Mouse (Mus musculus) kidney, adult 11 months (tissue): ENCODE measurements around the gene Snx18.

Experiments used
- DNase-seq: peaks from one replicate; pipeline ENCODE4 v3.0.0; 2022

The Snx18 gene

DNA sequence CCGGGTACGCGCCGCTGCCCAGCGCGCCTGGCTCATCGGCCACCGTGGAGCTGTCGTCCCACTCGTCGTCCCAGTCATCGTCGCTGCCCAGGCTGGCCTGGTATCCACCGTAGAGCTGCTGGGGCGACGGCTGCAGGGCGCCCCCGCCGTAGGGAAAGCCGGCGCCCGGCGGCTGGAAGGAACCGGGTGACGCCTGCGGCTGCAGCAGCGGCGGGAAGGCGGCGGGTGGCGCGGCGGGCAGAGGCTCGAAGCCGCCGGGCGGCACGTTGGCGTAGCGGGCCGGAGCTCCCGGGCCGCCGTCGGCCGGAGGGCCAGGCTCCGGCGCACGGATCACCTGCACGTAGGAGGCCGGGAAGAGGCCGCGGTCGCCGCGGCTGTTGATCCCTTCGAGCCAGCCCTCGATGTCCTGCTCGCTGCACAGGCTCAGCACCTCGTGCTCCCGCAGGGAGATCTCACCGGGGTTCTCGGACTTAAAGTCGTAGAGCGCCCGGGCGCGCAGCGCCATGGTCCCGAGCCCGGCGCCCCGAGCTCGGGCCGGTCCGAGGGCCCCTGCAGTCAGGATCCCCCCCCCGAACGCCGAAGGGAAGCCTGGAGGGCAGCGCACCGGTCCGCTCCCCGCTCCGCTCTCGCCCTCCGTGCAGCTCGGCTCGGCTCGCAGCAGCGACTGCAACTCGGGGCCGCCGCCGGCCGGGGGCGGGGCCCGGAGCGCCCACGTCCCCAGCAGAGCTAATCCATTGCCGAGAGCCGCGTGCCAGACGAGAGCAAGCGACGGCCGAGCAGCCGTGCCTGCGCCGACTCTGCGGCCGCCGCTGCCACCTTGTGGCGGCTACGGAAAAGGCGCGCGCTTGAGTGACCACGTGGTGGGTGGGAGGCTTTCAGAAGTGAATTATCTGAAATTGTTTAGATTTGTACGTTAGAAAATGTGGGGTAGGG, at the start of gene Snx18:
TSS of gene Snx18 (minus strand) at position 674 of the 933 bp plus-strand sequence.
- peak; percentile 88 for DNase-seq

DNA sequence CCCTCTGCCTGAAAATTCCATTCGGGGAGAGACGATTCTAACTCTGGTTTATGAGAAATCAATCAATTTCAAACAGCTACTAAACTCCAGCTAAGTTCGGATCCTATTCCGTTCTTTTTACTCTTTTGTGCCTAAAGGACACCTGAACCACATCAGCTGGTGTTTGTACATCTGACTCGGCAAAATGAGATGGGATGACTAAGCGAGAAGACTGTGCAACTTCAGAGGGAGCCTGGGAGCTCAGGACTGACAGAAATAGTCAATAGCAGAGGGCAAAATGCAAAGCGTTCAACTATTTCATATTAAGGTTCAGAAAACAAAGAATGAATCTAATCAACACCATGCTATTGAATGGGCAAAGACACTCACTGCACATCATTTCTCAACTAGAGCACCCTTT, 45.5 kb upstream of the Snx18 start:
- DNase-seq: no peak

DNA sequence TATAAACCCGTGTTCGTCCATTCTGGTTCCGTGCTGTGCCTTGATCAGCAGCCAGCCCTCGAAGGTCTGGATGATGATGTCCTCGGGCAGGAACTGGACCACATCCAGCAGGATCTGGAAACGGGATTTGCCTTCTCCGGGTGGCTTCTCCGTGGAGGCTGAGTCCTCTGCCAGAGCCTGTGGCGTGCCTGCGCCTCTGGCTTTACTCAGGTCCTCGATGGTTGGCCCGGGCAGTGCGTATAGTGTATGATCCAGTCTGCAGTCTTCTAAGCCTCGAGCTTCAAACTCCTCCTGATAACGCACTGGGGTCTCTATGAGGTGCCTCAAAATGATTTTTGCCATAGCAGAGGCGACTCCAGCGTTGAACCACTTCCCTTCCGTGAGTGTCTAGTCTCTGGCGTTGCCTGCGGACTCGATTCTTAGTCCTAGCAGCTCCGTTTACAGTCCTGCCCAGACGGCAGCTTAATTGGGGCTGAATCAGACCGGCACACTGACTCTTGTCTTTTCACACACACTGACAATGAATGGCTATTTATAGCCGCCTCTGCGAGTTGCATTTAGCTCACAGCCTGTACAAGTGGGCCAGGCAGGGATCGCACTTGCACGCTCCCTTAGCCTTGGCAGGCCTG, 44.9 kb upstream of the Snx18 start, which contains the start of gene Hspb3:
TSS of gene Hspb3 (minus strand) at position 526 of the 629 bp plus-strand sequence.
- no peak for DNase-seq

DNA sequence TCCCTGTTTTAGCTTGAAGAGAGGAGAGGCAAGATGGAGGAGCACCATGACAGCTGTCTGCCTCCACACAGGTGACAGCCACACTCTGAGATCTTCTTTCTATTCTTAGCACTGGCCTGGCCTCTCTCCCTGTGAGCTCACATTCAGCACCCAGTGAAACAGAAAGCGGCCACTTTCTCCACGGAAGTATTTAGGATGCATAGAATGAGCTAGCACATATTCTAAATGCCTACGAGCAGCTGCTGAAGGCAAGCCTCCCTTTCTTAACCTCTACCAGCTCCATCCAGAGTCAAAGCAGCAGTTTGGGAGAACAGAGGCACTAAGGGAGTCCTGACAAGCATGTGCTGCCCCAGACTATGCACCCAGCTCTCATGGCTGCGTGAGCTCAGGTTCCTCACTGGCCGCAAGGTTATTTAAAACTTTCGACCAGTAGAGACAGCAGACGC, 43.5 kb upstream of the Snx18 start:
- DNase-seq: no peak

DNA sequence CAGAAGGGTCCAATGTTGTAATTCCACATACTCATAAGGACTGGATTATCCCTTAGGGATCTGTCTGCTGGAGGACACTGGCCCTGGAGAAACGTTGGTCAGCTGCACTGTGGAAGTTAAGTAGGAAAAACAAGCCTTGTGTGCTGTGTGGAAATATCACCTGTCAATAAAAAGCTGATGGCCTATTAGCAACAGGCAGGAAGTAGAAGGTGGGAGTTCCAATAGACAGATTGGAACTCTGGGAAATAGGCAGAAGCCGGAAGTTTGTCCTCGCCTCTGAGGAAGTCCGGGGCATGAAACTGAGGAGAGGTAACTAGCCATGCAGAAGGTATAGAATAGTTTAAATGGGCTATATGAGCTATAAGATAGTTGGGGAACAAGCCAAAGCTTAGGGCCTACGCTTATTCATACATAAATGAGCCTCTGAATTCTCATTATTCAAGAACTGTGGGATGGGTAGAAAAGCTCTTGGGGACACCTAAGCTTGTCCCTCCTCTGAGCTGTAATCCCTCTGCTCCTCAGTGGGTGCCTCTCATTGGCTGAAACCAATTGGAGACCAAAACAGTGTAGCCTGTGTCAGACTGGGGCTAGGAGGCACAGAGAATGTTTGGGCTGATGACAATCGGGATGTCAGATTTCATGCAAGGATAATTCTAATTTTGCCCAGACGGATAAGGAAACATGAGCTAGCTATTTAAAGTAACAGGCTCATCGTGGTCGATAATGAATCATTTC, 42.4 kb upstream of the Snx18 start:
- DNase-seq: no peak

DNA sequence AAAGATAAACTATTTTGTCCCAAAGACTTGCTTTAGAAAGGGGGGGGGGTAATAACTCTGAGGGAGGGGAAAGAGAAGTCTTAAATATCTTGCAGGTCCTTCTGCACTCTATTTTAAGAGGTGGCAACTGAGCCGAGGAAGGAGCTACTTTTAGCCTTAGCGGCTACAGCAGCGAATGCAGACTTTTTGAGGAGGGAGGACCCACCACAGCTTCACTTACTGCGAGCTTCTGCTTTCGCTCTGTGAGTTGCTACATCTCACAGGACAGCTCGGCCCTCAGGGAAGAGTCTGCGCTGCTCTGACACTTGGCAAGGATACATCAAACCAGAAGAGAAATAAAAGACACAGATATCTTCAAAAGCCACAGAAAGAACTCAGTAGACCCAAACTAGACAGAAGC, 38.8 kb upstream of the Snx18 start:
- no peak for DNase-seq

DNA sequence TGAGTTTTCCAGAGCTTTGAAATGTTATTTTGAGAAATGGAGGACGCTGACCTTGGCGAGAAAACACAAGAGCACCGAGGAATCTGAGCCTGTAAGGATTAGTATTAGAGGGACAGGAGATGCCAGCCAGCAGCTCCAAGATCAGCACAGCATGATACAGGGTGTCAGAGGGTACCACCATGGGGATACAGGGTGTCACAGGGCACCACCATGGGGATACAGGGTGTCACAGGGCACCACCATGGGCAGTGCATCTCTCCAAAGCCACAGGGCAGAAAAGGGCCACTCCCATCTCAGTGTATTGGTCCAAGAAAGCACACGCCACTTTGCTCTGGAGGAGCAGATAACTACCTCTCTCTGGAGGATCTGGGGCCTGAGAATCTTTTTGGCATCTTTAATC, 38.3 kb upstream of the Snx18 start:
- no peak for DNase-seq

DNA sequence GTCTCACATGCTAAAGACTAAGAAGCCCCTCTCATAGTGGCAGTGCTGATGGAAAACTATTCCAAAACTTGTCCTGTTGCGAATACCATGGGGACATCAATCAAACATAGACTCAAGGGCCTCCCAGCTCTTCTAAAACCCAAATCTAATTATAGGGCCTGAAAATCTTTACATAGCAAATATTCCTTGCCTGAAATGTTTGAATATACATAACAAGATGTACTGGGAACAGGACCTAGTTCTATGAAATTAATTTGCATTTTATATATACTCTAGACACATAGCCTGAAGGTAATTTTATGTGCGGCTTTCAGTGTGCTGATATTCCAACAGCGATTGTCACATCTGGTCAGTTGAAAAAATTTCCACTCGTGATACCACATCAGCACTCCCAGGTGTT, 37.1 kb upstream of the Snx18 start:
- no peak for DNase-seq

DNA sequence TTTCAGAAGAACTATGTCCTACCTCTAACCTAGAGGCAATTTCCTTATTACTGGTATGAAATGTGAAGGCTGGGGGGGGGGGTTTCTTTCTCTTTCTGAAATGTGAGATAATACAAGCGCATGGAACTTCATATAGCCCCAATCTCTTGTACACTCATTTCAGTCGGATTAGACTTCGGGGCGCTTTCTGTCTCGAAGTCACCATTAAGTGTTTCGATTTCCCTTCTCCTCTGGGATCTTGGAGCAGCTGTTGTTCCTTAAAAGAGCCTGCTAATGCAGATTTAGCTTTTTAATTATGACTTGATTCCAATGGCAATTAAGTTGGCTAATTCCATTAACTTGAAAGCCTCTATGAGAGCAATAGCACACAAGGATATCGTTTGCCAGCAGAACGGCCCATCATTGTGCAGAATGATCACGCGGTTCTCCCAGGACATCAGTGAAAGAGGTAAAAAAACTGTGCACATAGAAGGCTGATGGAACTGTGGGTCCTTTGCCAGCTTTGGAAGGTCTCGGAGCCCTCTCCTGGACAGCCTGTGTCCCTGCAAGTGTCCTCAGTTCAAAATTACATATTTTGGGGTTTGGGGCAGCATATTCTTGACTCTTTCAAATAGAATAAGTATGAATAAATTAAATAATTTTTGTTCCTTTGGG, 22.7 kb upstream of the Snx18 start:
- DNase-seq: no peak

DNA sequence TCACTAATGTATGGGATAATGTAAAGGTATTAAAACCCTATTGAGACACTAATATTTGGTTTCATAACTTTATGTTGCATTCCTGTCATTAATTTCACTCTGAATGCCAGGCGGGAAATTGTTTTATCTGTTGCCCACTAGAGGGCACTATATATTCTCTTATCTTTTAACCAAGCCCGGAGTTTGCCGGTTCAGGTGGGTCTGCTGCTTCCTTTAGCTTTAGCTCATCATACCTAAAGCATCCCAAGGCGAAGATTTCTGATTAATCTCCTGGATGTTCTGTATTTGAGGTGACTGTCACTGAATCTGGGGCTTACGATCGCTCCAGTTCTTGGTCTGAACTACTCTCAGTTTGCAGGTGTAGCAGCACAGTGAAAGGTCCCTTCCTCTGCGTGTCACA, 20.6 kb upstream of the Snx18 start:
- no peak for DNase-seq

DNA sequence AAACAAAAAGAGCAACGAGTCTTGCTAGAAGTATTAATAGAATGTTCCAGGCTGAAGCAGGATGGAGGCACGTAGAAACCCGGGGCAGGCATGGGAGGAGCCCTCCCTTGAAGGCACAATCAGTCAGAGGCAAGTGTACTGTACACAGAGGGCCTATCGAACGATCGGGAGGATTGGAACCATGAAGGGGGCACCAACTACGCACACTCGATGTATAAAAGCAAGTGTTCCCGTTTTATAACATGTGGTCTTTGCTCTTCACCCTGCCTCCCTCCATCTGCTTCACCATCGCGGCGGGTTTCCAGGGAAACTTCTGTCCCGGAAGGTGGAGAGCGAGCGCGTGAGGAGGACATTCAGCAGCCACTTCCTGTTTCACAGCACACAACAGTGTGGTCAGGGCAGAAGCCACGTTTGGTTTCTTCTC, 17.4 kb upstream of the Snx18 start:
- DNase-seq: no peak

DNA sequence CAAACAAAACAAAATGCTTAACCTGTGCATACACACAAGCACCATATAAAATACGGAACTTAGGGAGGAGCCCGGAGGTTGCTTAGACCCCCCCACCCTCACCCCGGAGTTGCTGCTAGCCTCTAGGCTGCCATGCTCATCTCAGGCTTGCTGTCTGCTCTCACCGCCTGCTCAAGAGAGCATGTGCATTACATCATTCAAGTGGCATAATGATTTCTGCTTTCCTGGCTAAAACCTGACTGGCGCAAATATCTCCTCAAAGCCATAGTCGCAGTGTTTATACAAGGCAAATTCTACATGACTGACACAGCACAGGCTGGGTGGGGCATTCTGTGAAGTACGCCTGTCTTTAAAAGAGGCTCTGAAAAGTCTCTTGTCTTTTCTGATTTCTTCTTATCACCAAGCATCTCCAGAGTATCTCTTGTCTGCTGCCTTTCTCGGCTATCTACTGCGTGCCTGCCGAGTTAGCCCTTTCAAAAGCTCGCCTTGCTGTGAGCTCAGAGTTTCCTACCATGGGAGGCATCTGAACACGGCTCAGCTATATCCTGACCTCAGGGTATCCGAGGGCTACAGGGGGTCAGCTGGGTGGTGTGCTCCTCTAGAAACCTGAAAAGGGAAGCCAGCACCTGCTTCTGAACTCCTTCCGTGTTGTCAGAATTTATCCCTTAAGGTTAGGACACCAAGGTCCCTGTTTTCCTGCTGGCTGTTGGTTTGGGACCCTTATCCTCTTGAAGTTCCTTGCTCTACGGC, 16.5 kb upstream of the Snx18 start:
- no peak for DNase-seq

DNA sequence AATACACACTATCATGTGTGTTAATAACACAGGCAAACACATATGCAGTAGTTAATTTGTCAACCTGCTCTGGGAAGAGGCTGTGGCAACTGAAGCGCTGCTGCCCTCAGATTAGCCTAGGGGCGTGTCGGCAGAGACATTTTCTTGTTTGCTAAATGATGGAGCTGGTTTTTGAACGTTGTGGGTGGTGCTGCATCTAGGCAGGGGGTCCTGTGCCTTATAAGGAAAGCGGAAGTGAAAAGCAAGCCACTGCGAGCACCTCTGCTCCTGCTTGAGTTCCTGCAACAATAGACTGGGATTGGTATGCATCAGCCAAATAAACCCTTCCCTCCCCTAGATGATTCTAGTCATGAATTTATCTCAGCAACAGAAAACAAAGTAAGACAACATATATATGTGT, 14.1 kb upstream of the Snx18 start:
- DNase-seq: no peak

DNA sequence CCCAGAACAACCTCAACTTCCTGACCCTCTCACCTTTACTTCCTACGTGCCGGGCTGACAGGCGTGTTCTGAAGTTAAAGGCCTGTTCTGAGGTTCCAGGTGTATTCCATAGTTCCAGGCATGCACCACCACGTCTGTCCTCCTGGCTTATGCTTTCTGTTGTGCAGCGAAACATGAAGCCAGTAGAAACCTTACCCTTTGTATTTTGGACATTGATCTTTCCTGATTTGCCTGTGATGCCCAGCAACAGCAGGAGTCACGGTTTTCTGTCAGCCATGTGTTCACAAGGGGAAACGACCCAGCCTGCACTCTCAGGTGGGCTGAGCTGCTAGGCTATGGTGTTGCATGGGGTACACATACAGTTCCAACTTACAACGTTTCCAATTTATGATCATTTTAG, 9.2 kb upstream of the Snx18 start:
- no peak for DNase-seq

DNA sequence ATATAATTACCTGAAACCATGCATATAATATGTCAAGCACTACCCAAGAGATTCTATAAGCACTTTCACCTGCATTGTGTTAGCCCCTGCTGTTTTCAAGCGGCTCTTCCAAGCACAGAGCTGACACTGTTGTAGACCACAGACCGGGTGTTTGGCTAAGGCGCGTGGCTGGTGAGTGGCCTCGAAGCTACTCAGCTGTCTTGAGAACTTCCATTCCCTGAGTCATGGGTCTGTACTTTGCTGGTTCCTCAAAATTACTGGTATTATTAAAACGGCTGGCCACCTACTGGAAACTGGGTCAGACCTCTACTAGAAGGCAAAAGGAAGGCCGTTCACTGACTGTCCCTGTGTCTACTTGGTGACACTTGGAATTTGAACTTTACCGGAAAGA, 4.5 kb upstream of the Snx18 start:
- no peak for DNase-seq

DNA sequence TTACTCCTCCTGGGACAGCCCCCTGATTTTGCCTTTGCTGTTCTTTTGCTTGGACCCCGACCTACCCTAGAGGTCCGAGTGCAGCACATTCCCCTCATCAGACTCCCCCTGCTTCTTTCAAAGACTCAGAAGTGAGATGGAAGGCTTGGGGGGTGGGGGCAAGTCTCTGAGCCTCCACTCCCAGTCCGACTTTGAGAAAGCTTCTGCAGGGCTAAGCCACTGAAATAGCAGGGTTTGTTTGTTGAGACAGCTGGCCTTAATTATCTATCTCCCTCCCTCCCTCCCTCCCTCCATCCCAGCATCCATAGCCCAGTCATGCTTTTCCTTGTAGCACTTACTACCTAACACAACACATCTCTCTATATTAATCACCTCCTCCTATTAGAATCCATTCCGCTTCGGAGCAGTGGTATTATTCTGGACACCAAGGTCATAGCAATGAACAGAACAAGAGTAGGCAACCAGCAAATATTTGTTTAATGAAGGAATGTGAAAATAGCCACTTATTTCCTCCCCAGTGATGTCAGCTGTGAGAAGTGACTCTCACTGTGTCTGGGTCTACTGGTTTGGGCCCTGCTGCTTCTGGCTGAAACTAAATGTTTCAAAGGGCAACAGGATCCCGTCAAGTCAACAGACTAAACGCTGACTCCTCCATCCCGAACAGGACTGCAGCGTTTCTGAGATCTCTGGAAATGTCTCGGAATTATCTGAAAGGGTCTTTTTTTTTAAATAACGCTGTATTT, 3.9 kb upstream of the Snx18 start:
- no peak for DNase-seq

DNA sequence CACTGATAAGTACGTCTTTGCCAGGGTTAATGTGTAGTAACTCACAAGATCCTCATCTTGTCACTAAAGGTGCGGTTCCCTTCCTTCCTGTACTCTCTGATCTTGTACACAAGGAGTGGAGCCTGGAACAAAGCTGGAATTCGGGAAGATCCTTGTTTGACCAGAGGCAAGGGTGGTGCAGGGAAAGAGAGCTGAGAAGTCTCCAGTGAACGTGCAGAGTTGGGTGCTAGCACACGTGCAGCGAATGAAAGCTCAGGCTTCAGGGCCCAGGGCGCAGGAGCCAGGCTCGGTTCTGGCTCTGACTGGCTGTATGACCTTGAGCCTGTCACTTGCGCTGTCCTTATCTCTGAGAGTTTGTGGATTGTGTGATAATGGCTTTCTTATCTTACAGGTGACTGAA, 639 bp upstream of the Snx18 start:
- no peak for DNase-seq

DNA sequence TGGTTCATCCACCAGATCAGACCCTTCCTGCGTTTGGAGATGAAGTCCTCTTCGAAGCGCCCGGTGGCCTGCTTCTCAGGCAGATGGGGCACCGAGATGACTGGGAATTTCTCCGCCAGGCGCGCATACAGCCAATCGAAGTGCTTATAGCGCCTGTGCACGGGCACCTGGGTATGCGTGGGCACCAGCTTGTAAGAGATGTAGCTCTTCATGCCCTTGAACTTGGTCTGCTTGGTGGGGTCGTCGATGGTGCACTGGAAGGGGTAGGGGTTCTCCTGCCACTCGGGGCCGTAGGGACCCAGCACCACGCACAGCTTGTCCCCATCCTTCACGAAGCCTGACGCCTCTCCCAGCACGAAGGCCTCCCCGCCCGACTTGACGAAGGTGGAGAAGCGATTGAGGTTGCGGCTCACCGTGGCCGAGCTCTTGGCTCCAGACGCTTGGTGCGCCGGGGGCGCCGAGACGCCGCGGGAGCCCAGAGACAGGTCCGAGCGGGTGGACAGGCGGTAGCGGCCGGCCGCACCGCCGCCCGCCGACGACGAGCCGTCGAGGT, 950 bp downstream of the Snx18 start:
- no peak for DNase-seq

DNA sequence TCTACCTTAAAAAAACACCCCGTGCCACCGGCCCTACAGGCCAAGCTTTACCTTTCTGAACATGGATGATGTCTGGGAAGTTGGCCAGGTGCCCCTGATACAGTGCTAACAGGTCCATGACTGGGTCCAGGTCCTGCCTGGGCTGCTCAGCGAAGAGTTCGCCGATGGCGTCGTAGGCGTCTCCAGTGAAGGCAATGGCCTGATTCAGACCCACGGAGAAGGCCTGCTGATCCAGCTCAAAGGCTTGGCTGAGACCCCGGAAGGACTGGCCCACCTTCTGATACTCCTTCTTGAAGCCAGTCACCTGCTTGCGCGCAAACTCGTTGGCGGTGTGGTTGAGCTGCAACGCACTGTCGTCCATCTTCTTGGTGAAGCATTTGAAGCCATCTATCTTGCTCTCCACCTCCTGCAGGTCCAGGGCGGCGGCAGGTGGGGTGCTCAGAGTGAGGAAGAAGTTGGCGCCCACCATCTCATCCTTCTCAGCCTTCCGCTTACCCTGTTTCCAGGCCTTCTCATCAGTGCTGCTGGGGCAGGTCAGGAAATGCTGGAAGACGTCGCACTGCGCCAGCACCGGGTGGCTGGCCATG, 1.5 kb downstream of the Snx18 start:
- peak; percentile 52 for DNase-seq

DNA sequence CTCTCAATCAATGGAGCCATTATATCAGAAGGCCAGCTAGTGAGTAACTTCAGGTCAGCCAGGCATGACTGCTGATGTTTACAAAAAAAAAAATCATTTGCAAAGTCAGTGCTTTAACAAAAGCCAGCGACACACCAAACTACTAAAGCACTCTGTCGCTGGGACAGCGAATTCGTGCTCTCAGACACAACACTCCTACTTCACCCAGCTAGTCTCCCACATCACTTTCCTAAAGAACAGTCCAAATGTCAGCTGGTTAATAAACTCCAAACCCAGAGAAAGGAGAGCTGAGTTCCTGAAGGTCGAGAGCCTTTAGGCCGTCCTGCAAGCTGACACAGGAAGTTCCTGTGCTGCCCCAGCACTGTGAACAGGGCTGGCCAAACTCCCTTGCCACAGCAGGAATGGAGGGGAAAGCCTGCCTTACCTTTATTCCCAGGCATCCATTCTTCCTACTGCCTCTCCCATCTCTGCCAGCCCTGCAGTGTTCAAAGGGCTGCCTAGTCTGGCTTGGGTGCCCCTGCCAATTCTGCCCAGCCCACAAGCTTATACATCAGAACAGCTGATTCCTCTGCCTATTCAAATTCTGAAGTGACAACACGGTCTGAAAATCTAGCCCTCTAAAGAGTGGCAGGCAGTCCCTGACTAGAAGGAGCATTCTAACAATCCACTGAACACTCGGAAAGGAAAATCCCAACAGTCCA, 2.2 kb downstream of the Snx18 start:
- DNase-seq: peak; percentile 71
